Mouse (Mus musculus) urinary bladder, postnatal 10 days (tissue): ENCODE results near the gene Wfdc21.

Experiments
- DNase-seq: peaks from one replicate; pipeline ENCODE4 v3.0.0; 2022; ENCODE audit warnings: low spot score

The Wfdc21 gene

GRCm38 (mm10) chr11:83753581-83754181, 6.9 kb downstream of the Wfdc21 start, which contains the start of gene Heatr6:
TSS of gene Heatr6 (plus strand) at chr11:83753696.
- peak; percentile 75 for DNase-seq

- DNase-seq = no peak
Observed at GRCm38 (mm10) chr11:83754227-83754626, 7.5 kb downstream of the Wfdc21 start.

GRCm38 (mm10) chr11:83767306-83767705, 20.6 kb downstream of the Wfdc21 start:
- DNase-seq = no peak

GRCm38 (mm10) chr11:83768976-83769375, 22.2 kb downstream of the Wfdc21 start:
- no peak for DNase-seq

- no peak for DNase-seq
Observed at GRCm38 (mm10) chr11:83771014-83771413, 24.3 kb downstream of the Wfdc21 start.

- no peak for DNase-seq
Observed at GRCm38 (mm10) chr11:83772341-83772740, 25.6 kb downstream of the Wfdc21 start.

DNA sequence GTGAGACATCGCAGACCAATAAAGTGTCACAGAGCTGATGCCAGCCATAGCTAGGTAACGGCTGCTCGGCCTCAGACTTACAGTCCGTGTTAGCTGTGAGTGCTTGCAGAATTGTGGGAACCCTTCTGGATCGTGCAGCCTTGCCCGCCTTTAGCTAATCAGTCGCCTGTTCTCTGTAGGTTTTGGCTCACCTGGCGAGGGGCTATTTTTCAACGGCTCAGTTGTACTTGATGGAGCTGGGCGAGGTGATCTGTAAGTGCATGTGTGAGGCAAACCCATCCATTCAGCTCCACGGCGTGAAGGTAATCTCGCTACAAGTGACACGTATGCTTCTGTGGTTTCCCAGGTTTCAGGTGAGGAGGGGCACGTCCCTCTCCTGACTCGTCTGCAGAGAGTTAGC, 27.0 kb downstream of the Wfdc21 start:
- no peak for DNase-seq

DNA sequence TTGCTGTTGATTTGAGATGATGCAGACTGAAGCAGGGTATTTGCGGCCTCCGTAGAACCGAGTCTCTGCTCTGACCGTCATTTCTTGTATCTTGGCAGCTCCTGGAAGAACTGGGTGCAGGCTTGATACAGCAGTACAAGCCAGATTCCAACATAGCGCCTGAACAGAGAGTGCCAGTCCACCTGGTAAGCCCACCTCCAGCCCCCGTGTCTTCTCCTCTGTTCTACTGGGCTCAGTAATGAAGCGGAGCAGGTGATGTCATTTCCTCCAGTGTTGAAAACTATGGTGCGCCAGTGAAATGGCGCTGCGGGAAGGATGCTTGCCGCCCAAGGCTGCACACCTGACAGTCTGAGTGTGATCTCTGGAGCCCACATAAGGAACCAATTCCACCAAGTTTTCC, 27.6 kb downstream of the Wfdc21 start:
- DNase-seq = no peak

- no peak for DNase-seq
Observed at GRCm38 (mm10) chr11:83776798-83777197, 30.1 kb downstream of the Wfdc21 start.

- no peak for DNase-seq
Observed at GRCm38 (mm10) chr11:83783931-83784600, 37.3 kb downstream of the Wfdc21 start.

GRCm38 (mm10) chr11:83784661-83785060, 37.9 kb downstream of the Wfdc21 start:
- DNase-seq = no peak

- no peak for DNase-seq
Observed at GRCm38 (mm10) chr11:83785366-83785765, 38.6 kb downstream of the Wfdc21 start.

DNA sequence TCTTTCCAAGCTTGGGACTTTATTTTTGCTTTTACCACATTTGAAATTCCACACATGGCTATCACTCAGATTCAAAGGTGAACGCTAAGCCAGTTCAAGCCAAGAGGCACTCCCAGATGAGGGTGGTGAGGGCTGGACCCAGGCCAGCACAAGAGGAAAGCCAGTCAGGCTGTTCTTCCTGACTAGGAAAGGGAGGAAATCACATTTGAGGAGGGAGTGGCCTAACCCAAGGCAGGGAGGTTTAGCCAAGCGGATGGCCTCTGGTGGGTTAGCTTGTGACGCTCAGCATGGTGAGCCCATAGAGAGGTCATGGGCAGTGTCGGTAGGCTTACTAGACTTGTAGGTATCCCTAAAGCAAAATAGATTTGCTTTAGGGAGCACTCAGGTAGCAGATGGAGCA, 40.1 kb downstream of the Wfdc21 start:
- no peak for DNase-seq

GRCm38 (mm10) chr11:83787401-83788021, 40.8 kb downstream of the Wfdc21 start:
- no peak for DNase-seq

GRCm38 (mm10) chr11:83788331-83788730, 41.6 kb downstream of the Wfdc21 start:
- DNase-seq = no peak

- DNase-seq = no peak
Observed at GRCm38 (mm10) chr11:83789259-83789658, 42.5 kb downstream of the Wfdc21 start.

DNA sequence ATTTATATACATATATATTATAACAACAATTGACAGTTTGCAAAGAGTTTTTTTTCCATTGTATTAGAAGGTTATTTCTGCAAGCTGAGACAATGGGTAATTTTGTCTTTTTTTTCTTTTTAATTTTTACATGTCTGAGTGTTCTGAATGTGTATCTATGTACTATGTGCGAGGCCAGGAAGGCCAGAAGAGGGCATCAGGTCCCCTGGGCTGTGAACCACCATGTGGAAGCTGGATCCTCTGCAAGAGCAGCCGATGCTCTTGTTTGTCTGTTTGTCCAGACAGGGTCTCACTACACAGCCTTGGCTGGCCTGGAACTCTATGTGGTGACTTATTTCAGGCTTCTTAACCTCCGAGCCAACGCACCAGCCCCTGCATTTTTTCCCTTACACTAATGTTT, 44.4 kb downstream of the Wfdc21 start:
- DNase-seq = no peak

- no peak for DNase-seq
Observed at GRCm38 (mm10) chr11:83792316-83792914, 45.7 kb downstream of the Wfdc21 start.

DNA sequence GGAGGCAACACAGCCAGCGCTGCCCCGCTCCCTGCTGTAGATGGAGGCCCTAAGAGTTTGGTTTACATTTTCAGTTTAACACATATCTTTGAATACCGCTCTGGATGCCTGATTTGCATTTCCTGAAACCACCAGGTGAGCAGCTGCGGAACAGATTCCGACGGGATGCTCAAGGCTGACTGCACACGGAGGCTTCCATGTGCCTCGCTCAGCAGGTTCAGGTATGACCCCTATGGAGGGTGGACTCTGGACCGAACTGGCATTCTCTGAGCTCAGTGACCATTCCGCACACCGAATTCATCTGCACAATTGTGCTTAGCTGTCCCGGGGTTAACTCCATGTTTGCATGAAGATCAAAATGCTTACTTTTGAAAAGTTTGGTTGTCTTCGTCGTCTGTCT, 46.5 kb downstream of the Wfdc21 start:
- no peak for DNase-seq

DNA sequence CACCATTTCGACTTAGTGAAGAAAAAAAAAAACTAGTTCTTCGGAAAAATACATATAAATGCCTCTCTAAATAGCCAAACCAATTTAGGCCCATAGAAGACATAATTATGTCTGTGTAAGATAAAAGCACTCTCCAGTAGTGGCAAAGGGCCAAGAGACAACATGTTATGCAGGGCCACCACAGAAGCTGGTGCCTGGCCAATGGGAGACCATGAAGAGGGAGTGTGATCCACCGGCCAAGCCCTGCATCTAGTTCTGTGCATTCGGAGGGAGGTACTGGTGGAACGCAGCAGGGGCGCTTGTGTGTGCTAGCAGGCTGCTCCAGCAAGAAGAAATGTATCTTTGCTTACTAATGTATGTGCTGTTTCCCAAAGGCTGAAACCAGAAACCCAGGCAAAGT, 49.4 kb downstream of the Wfdc21 start:
- DNase-seq = no peak

DNA sequence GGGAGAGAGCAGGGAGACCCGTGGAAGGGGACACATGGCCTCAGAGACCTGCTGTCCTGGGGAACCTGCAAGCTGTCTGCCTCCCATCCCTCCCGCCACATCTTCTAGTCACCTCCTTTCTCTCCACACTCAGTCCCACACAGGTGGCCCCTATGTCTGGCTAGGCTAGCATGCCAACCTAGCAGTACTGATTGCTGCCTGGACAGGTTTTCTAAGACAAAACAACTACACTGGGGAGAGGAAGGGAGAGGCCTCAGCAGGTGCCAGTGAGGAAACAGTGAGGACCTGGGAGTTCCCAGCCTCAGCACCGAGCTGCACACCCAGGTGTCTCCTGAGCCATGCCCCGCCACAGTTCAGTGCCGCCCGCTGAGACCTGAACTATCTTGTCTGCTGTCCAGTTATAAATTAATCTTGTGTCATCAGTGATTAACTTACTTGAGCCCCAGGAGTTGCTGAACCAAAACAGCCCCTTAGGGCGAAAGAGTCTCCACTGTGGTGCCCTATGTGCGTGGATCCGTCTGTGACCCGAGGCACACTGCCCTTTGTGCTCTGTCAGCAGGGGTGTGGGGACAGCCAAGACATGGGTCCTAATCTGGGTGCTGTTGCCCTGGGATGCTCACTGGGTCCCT, 50.4 kb downstream of the Wfdc21 start:
- no peak for DNase-seq

GRCm38 (mm10) chr11:83799871-83800430, 53.2 kb downstream of the Wfdc21 start:
- DNase-seq = no peak
